11 mouse cellular contexts compared by ENCODE assay signal in the genomic region with DNA sequence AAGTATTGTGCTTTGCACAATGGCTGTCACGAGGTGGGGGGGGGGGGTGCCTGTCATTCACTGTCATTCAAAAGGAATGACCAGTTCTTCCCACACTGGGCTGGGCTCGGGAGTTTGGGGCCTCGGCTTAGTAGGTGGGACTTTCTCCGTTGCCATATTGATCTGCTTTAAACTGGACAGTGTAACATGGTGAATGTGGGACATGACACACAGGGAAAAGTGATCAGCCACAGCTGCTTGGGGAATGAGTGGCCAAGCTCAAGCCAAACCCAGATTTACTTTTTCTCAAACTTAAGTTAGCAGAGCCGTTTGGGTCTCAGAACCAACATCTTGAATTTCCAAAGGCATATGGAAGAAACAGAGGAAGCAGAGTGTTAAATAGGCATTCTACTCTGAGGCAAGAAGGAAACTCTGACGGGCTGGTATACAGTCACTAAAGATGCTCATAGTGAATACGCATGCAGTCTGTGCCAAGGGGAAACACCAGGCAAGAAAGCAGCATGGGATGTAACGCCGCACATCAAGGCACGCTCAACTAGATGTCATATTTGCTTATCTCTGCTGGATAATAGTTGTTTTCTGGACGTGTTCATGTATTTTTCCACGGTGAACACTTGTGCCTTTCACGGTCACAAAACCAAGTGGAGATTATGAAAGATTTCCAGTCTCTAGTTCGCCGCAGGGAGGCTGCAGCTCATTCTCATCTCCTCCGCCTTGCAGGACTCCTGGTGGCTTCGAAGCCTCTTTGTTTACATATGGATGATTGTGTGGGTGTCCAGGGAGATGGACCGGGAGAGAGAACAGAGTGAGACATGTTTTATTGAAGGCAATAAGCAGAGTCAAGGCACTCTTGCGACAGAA.
DNase-seq lines count a peak whose midpoint lies in the region; ATAC-seq and TF ChIP-seq lines count a peak whose summit lies in the region.
"Had no signal": no experiment of that assay in that cellular context is flagged by ENCODE, and none has a peak within 500 bp of the region (broad histone marks: within the 10 kb centered on the region; RNA-seq: fewer than 3 reads in every experiment).

No protein-coding gene starts in this region.

- DNase-seq in heart, adult 18-20 months: peak; percentile 45 to 52
- peak; percentile 37 for DNase-seq in brain, embryonic 14.5 days (ENCODE audit: low read depth)
- no peak for DNase-seq in spleen, postnatal 4 days (ENCODE audit: low spot score in 2 of 2)
- DNase-seq in spleen, postnatal 10 days (ENCODE audit: low spot score in 2 of 2): no peak
- no peak for DNase-seq in cerebellum, adult 9-10 months
- DNase-seq: cerebellum, adult 18-20 months; kidney, adult 8-10 months had no signal

- no peaks in the 10 kb centered on the region for H3K9me3 ChIP-seq in heart, embryonic 12.5 days (replicated peaks)
- H3K9me3 ChIP-seq in hindbrain, embryonic 16.5 days (ENCODE audit: control insufficient read depth, low read length): no peaks in the 10 kb centered on the region
- H3K9me3 ChIP-seq in midbrain, embryonic 15.5 days: no peaks in the 10 kb centered on the region

- ATAC-seq in heart, embryonic 12.5 days (ENCODE audit: insufficient number of reproducible peaks, low FRiP score): no peak
- ATAC-seq in hindbrain, embryonic 16.5 days: peak; percentile 45; the same call in 1 of the 2 replicates
- ATAC-seq in midbrain, embryonic 15.5 days (replicated peaks): 0 out of 2 replicates have a peak, but pooled peaks have one; percentile 30

- 76% methylated on average over 19 of the region's 19 CpGs for WGBS in heart, embryonic 12.5 days
- 43% methylated on average over 19 of the region's 19 CpGs for WGBS in hindbrain, embryonic 16.5 days
- 47% methylated on average over 19 of the region's 19 CpGs for WGBS in midbrain, embryonic 15.5 days

- no peaks in the 10 kb centered on the region for H3K36me3 ChIP-seq in heart, embryonic 12.5 days
- H3K36me3 ChIP-seq in hindbrain, embryonic 16.5 days (ENCODE audit: control insufficient read depth, insufficient read depth, low read length): no peaks in the 10 kb centered on the region
- no peaks in the 10 kb centered on the region for H3K36me3 ChIP-seq in midbrain, embryonic 15.5 days (replicated peaks)

- H3K4me1 ChIP-seq in heart, embryonic 12.5 days (replicated peaks): peaks cover 16% of the 10 kb centered on the region
- peaks cover 5% of the 10 kb centered on the region for H3K4me1 ChIP-seq in hindbrain, embryonic 16.5 days (ENCODE audit: control insufficient read depth, insufficient read depth, low read depth, low read length)
- H3K4me1 ChIP-seq in midbrain, embryonic 15.5 days: peaks cover 7% of the 10 kb centered on the region; the same call in 1 of the 2 replicates

- TF ChIP-seq POLR2A in brain, embryonic 14.5 days (IDR thresholded peaks at IDR 0.05; ENCODE audit: borderline replicate concordance, extremely low read depth, insufficient read depth, insufficient read length, poor library complexity, severe bottlenecking): no peak

- H3K27ac ChIP-seq in heart, embryonic 12.5 days (ENCODE audit: poor library complexity, severe bottlenecking): no peak overlapping the region
- no peak overlapping the region for H3K27ac ChIP-seq in hindbrain, embryonic 16.5 days (ENCODE audit: low read depth, low read length)
- no peak overlapping the region for H3K27ac ChIP-seq in midbrain, embryonic 15.5 days

- H3K4me2 ChIP-seq in heart, embryonic 12.5 days: no peak overlapping the region
- H3K4me2 ChIP-seq in hindbrain, embryonic 16.5 days (ENCODE audit: low read length): 0 out of 2 replicates have a peak overlapping the region, but pooled peaks have one; percentile 8
- no peak overlapping the region for H3K4me2 ChIP-seq in midbrain, embryonic 15.5 days
- H3K4me2 ChIP-seq: liver, embryonic 11.5 days had no signal

- peaks cover 4% of the 10 kb centered on the region; the same call in 1 of the 2 replicates for H3K27me3 ChIP-seq in heart, embryonic 12.5 days (replicated peaks)
- no peaks in the 10 kb centered on the region; the same call in 1 of the 2 replicates for H3K27me3 ChIP-seq in hindbrain, embryonic 16.5 days (replicated peaks; ENCODE audit: control insufficient read depth, insufficient read depth, low read length)
- no peaks in the 10 kb centered on the region for H3K27me3 ChIP-seq in midbrain, embryonic 15.5 days (replicated peaks)

- no peak overlapping the region for H3K4me3 ChIP-seq in heart, embryonic 12.5 days
- H3K4me3 ChIP-seq in hindbrain, embryonic 16.5 days (ENCODE audit: low read length): no peak overlapping the region
- H3K4me3 ChIP-seq in midbrain, embryonic 15.5 days: no peak overlapping the region

- H3K9ac ChIP-seq in heart, embryonic 12.5 days: no peak overlapping the region
- H3K9ac ChIP-seq in hindbrain, embryonic 16.5 days (ENCODE audit: low read depth, low read length): no peak overlapping the region
- H3K9ac ChIP-seq in midbrain, embryonic 15.5 days: no peak overlapping the region

- TF ChIP-seq CTCF in brain, embryonic 14.5 days (IDR thresholded peaks at IDR 0.05; ENCODE audit: borderline replicate concordance, extremely low read depth, insufficient read depth, insufficient read length): no peak

Comparison
In these comparisons a context has a peak if more than half of its experiments do, and no peak if none do; other contexts are left out.
1. DNase-seq: peak in heart, adult 18-20 months (2 of 2) and brain, embryonic 14.5 days (single experiment); none in spleen, postnatal 4 days (0 of 2), spleen, postnatal 10 days (0 of 2) and cerebellum, adult 9-10 months (single experiment).